Mouse (Mus musculus): Measurements from ENCODE around the gene Arhgap19. TPM values are rescaled to one million over a fixed set of nuclear protein-coding genes. Genes with fewer than 3 reads are reported as not detected.

The Arhgap19 gene
- polyA plus RNA-seq, 1 experiment = 8.5 TPM

- TF ChIP-seq CTCF (IDR thresholded peaks at IDR 0.05; ENCODE audit: extremely low read depth, insufficient read depth, insufficient read length, insufficient replicate concordance) (no peak), POLR2A (IDR thresholded peaks at IDR 0.05; ENCODE audit: low read depth, low read length) (no peak)
- H3K27me3 ChIP-seq (ENCODE audit: control insufficient read depth, insufficient read depth, low read length) = no peaks in the 10 kb centered on the region
- DNase-seq (ENCODE audit: low read depth in 1 of 2, low spot score in 2 of 2) = no peak
- no peak overlapping the region for H3K27ac ChIP-seq (ENCODE audit: insufficient read depth, low read length)
- no peaks in the 10 kb centered on the region for H3K4me1 ChIP-seq (ENCODE audit: control insufficient read depth, insufficient read depth, insufficient read length)
- H3K36me3 ChIP-seq (ENCODE audit: control insufficient read depth, insufficient read depth, low read length) = no peaks in the 10 kb centered on the region
- no peak overlapping the region for H3K4me3 ChIP-seq (ENCODE audit: extremely low read depth, insufficient read depth, insufficient read length)
- 93% methylated on average over 3 of the region's 3 CpGs for WGBS
Observed at GRCm38 (mm10) chr19:41839685-41840084, 37.8 kb upstream of the Arhgap19 start.

- no peak overlapping the region for H3K27ac ChIP-seq (ENCODE audit: insufficient read depth, low read length)
- no peak for DNase-seq (ENCODE audit: low read depth in 1 of 2, low spot score in 2 of 2)
- H3K4me3 ChIP-seq (ENCODE audit: extremely low read depth, insufficient read depth, insufficient read length) = no peak overlapping the region
- no peaks in the 10 kb centered on the region for H3K4me1 ChIP-seq (ENCODE audit: control insufficient read depth, insufficient read depth, insufficient read length)
- H3K27me3 ChIP-seq (ENCODE audit: control insufficient read depth, insufficient read depth, low read length) = no peaks in the 10 kb centered on the region
- WGBS = 79% methylated on average over 6 of the region's 6 CpGs
- no peak for TF ChIP-seq CTCF (IDR thresholded peaks at IDR 0.05; ENCODE audit: extremely low read depth, insufficient read depth, insufficient read length, insufficient replicate concordance)
- no peak for TF ChIP-seq POLR2A (IDR thresholded peaks at IDR 0.05; ENCODE audit: low read depth, low read length)
- H3K36me3 ChIP-seq (ENCODE audit: control insufficient read depth, insufficient read depth, low read length) = no peaks in the 10 kb centered on the region
Observed at GRCm38 (mm10) chr19:41838808-41839207, 37.0 kb upstream of the Arhgap19 start.

- H3K4me3 ChIP-seq (ENCODE audit: extremely low read depth, insufficient read depth, insufficient read length) = no peak overlapping the region
- H3K27ac ChIP-seq (ENCODE audit: insufficient read depth, low read length) = no peak overlapping the region
- TF ChIP-seq POLR2A (IDR thresholded peaks at IDR 0.05; ENCODE audit: low read depth, low read length) (no peak), CTCF (IDR thresholded peaks at IDR 0.05; ENCODE audit: extremely low read depth, insufficient read depth, insufficient read length, insufficient replicate concordance) (no peak)
- 61% methylated on average over 4 of the region's 4 CpGs for whole genome bisulfite sequencing
- H3K4me1 ChIP-seq (ENCODE audit: control insufficient read depth, insufficient read depth, insufficient read length) = no peaks in the 10 kb centered on the region
- DNase-seq (ENCODE audit: low read depth in 1 of 2, low spot score in 2 of 2) = no peak
- H3K27me3 ChIP-seq (ENCODE audit: control insufficient read depth, insufficient read depth, low read length) = no peaks in the 10 kb centered on the region
- no peaks in the 10 kb centered on the region for H3K36me3 ChIP-seq (ENCODE audit: control insufficient read depth, insufficient read depth, low read length)
Observed at GRCm38 (mm10) chr19:41837917-41838261, 36.0 kb upstream of the Arhgap19 start.

DNA sequence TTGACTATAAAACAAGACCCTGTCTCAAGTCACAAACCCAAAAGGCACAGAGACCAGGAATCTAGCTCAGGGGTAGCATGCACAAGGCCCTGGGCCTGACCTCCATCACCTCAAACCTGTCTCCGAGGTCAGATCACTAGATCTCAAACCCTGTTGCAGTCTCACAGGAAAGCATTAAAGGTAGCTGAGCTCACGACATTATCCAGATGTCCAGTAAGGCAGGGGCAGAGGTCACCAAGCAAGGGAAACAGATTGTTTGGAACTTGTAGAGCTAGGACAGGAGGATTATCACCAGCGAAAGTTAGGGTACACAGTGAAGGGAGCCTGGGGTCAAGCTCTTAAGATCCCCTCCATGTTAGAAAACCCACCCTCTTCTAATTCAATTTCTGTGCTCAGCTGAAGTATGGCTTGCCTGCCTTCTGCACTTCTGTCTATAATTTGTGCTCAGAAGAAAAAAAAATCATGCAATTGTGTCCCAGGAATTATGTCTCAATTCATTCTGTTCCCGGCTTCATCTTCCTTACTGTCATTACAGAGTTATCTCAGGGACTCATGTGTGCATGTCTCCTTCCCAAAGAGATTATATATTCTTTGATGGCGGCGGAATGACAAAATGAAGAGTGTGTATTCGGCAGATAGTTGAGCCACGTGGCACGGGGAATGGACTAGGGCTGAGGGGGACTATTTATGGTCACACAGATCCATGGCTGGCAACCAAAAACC, 35.5 kb upstream of the Arhgap19 start:
- Histone ChIP-seq H3K27me3 (ENCODE audit: control insufficient read depth, insufficient read depth, low read length) (no peaks in the 10 kb centered on the region), H3K4me3 (ENCODE audit: extremely low read depth, insufficient read depth, insufficient read length) (no peak overlapping the region), H3K4me1 (ENCODE audit: control insufficient read depth, insufficient read depth, insufficient read length) (no peaks in the 10 kb centered on the region), H3K36me3 (ENCODE audit: control insufficient read depth, insufficient read depth, low read length) (no peaks in the 10 kb centered on the region), H3K27ac (ENCODE audit: insufficient read depth, low read length) (no peak overlapping the region)
- no peak for TF ChIP-seq CTCF (IDR thresholded peaks at IDR 0.05; ENCODE audit: extremely low read depth, insufficient read depth, insufficient read length, insufficient replicate concordance)
- no peak for TF ChIP-seq POLR2A (IDR thresholded peaks at IDR 0.05; ENCODE audit: low read depth, low read length)
- 79% methylated on average over 9 of the region's 9 CpGs for WGBS
- no peak for DNase-seq (ENCODE audit: low read depth in 1 of 2, low spot score in 2 of 2)

DNA sequence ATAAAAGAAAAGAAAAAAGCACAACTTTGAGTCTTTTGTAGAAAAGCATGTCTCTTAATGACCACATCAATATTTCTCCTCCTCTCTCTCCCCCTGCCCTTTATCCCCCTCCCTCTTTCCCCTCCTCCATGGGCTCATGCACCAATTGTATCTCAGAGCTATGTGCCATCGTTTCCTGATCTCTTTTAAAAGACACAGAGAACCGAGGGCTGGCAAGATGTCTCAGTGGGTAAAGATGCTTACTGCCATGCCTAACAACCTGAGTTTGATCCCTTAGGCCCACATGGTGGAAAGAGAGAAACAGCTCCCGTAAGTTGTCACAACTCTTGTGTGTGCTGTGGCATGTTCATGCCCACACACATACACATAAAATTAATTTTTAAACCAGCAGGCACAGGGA, 34.9 kb upstream of the Arhgap19 start:
- H3K36me3 ChIP-seq (ENCODE audit: control insufficient read depth, insufficient read depth, low read length) = no peaks in the 10 kb centered on the region
- H3K4me1 ChIP-seq (ENCODE audit: control insufficient read depth, insufficient read depth, insufficient read length) = peaks cover 5% of the 10 kb centered on the region; the same call in 1 of the 2 replicates
- DNase-seq (ENCODE audit: low read depth in 1 of 2, low spot score in 2 of 2) = no peak
- H3K27ac ChIP-seq (ENCODE audit: insufficient read depth, low read length) = no peak overlapping the region
- WGBS = 63% methylated on average over 3 of the region's 3 CpGs
- no peaks in the 10 kb centered on the region for H3K27me3 ChIP-seq (ENCODE audit: control insufficient read depth, insufficient read depth, low read length)
- H3K4me3 ChIP-seq (ENCODE audit: extremely low read depth, insufficient read depth, insufficient read length) = no peak overlapping the region
- TF ChIP-seq CTCF (IDR thresholded peaks at IDR 0.05; ENCODE audit: extremely low read depth, insufficient read depth, insufficient read length, insufficient replicate concordance) (no peak), POLR2A (IDR thresholded peaks at IDR 0.05; ENCODE audit: low read depth, low read length) (no peak)

- H3K4me1 ChIP-seq (ENCODE audit: control insufficient read depth, insufficient read depth, insufficient read length) = peaks cover 9% of the 10 kb centered on the region; the same call in 1 of the 2 replicates
- no peak for DNase-seq (ENCODE audit: low read depth in 1 of 2, low spot score in 2 of 2)
- no peaks in the 10 kb centered on the region for H3K36me3 ChIP-seq (ENCODE audit: control insufficient read depth, insufficient read depth, low read length)
- H3K27me3 ChIP-seq (ENCODE audit: control insufficient read depth, insufficient read depth, low read length) = no peaks in the 10 kb centered on the region
- TF ChIP-seq CTCF (IDR thresholded peaks at IDR 0.05; ENCODE audit: extremely low read depth, insufficient read depth, insufficient read length, insufficient replicate concordance) = no peak
- TF ChIP-seq POLR2A (IDR thresholded peaks at IDR 0.05; ENCODE audit: low read depth, low read length) = no peak
- 15% methylated on average over 6 of the region's 6 CpGs for WGBS
- H3K4me3 ChIP-seq (ENCODE audit: extremely low read depth, insufficient read depth, insufficient read length) = no peak overlapping the region
- H3K27ac ChIP-seq (ENCODE audit: insufficient read depth, low read length) = no peak overlapping the region
Observed at GRCm38 (mm10) chr19:41835816-41836215, 34.0 kb upstream of the Arhgap19 start.

GRCm38 (mm10) chr19:41835407-41835806, 33.6 kb upstream of the Arhgap19 start:
- H3K27me3 ChIP-seq (ENCODE audit: control insufficient read depth, insufficient read depth, low read length) = no peaks in the 10 kb centered on the region
- no peak overlapping the region for H3K27ac ChIP-seq (ENCODE audit: insufficient read depth, low read length)
- H3K36me3 ChIP-seq (ENCODE audit: control insufficient read depth, insufficient read depth, low read length) = no peaks in the 10 kb centered on the region
- TF ChIP-seq CTCF (IDR thresholded peaks at IDR 0.05; ENCODE audit: extremely low read depth, insufficient read depth, insufficient read length, insufficient replicate concordance) = no peak
- TF ChIP-seq POLR2A (IDR thresholded peaks at IDR 0.05; ENCODE audit: low read depth, low read length) = no peak
- 74% methylated on average over 6 of the region's 6 CpGs for WGBS
- no peak for DNase-seq (ENCODE audit: low read depth in 1 of 2, low spot score in 2 of 2)
- H3K4me1 ChIP-seq (ENCODE audit: control insufficient read depth, insufficient read depth, insufficient read length) = peaks cover 9% of the 10 kb centered on the region
- no peak overlapping the region for H3K4me3 ChIP-seq (ENCODE audit: extremely low read depth, insufficient read depth, insufficient read length)

Measured in spleen, adult 2 months (tissue).